Mouse (Mus musculus) cerebellum, adult 2 months (tissue): ENCODE measurements around the gene Exoc5. TPM values are rescaled to one million over a fixed set of nuclear protein-coding genes. Genes with fewer than 3 reads are reported as not detected.
"Not testable (repeated sequence)": the region's sequence is repeated elsewhere in the genome, so short reads cannot be mapped to it uniquely, and the experiment has no call there.

Source experiments
- DNase-seq, 2 experiments: peaks; one replicate each; pipeline ENCODE4 v3.0.0; 2021
- H3K27ac ChIP-seq: fragments of 200-500 bp; 2 replicates; pipeline ENCODE4 v1.5.1; 2012; ENCODE audit warnings: low read length, control low read depth, inconsistent platforms; ENCODE audit not compliant: insufficient read depth
- H3K27me3 ChIP-seq: fragments of 200-500 bp; 2 replicates; pipeline ENCODE4 v1.6.1; 2012; ENCODE audit warnings: inconsistent platforms, mild to moderate bottlenecking, low read length, moderate library complexity; ENCODE audit not compliant: control insufficient read depth, insufficient read depth
- H3K4me1 ChIP-seq: fragments of 200-500 bp; 2 replicates; pipeline ENCODE4 v1.6.1; 2011; ENCODE audit warnings: low read length; ENCODE audit not compliant: control insufficient read depth, insufficient read depth
- H3K4me3 ChIP-seq: fragments of 200-500 bp; replicated peaks from 2 replicates; pipeline ENCODE3; 2011; ENCODE audit warnings: mild to moderate bottlenecking, low read depth, low read length, control low read depth; ENCODE audit not compliant: insufficient read depth
- CTCF ChIP-seq: fragments of 200-500 bp; IDR thresholded peaks from 2 replicates; pipeline ENCODE4 v1.5.1; 2011; ENCODE audit warnings: low read depth, mild to moderate bottlenecking, control low read depth, low read length, moderate library complexity, borderline replicate concordance; ENCODE audit not compliant: insufficient read depth
- POLR2A ChIP-seq: fragments of 200-500 bp; IDR thresholded peaks from 2 replicates; pipeline ENCODE4 v1.6.1; 2011; ENCODE audit warnings: low read length, control low read depth, borderline replicate concordance; ENCODE audit not compliant: insufficient read depth
- WGBS: fragments of 180-500 bp; shearing (Covaris S2); methylation state at CpG from one replicate; pipeline ENCODE4 v1.1.7; 2018; 5-methylcytosine and 5-hydroxymethylcytosine counted together
- polyA plus RNA-seq: library from polyadenylated mRNA; depleted of rRNA; stranded (reverse); fragments of >200 nt; gene quantifications from 2 replicates; pipeline ENCODE4 v1.2.3, GENCODE M21; 2012; rRNA removed

Gene Exoc5
- polyA plus RNA-seq = 27.1 and 27.7 TPM in 2 replicates

GRCm38 (mm10) chr14:49066274-49066823 lies at the start of gene Exoc5:
Exoc5 (minus strand) TSS chr14:49066653.
- under 1% methylated on average over 53 of the region's 53 CpGs for WGBS
- no peaks in the 10 kb centered on the region for H3K27me3 ChIP-seq
- peak within 1 kb of the TSS; percentile 93 for H3K27ac ChIP-seq
- H3K4me1 ChIP-seq = no peaks in the 10 kb centered on the region; the same call in 1 of the 2 replicates
- H3K4me3 ChIP-seq = peak within 1 kb of the TSS; percentile 94
- TF ChIP-seq CTCF (no peak), POLR2A (peak; percentile 72)
- peak; percentile 96 to 97 for DNase-seq

GRCm38 (mm10) chr14:49091755-49092154 lies 25.3 kb upstream of the Exoc5 start:
- not testable (repeated sequence) for H3K4me3 ChIP-seq, H3K4me1 ChIP-seq, H3K27ac ChIP-seq, H3K27me3 ChIP-seq, DNase-seq
- 54% methylated on average over 1 of the region's 1 CpGs for WGBS

- no peak overlapping the region for H3K4me3 ChIP-seq
- H3K4me1 ChIP-seq = no peaks in the 10 kb centered on the region
- no peak for TF ChIP-seq POLR2A
- TF ChIP-seq CTCF = no peak
- no peak for DNase-seq
- H3K27ac ChIP-seq = no peak overlapping the region
- H3K27me3 ChIP-seq = no peaks in the 10 kb centered on the region
- WGBS = 91% methylated on average over 4 of the region's 4 CpGs
Measured at GRCm38 (mm10) chr14:49091277-49091676, 24.8 kb upstream of the Exoc5 start.

GRCm38 (mm10) chr14:49090102-49090501 lies 23.6 kb upstream of the Exoc5 start:
- no peaks in the 10 kb centered on the region for H3K27me3 ChIP-seq
- TF ChIP-seq CTCF (no peak), POLR2A (no peak)
- no peak overlapping the region for H3K27ac ChIP-seq
- no peak overlapping the region for H3K4me3 ChIP-seq
- WGBS = 68% methylated on average over 5 of the region's 5 CpGs
- H3K4me1 ChIP-seq = no peaks in the 10 kb centered on the region
- DNase-seq = no peak

GRCm38 (mm10) chr14:49089461-49090058 lies 23.1 kb upstream of the Exoc5 start:
- TF ChIP-seq POLR2A (no peak), CTCF (no peak)
- no peak for DNase-seq
- H3K4me3 ChIP-seq = no peak overlapping the region
- no peaks in the 10 kb centered on the region for H3K4me1 ChIP-seq
- 34% methylated on average over 6 of the region's 6 CpGs for WGBS
- no peaks in the 10 kb centered on the region for H3K27me3 ChIP-seq
- no peak overlapping the region for H3K27ac ChIP-seq

- H3K27ac ChIP-seq = no peak overlapping the region
- no peaks in the 10 kb centered on the region for H3K4me1 ChIP-seq
- TF ChIP-seq CTCF (no peak), POLR2A (no peak)
- H3K27me3 ChIP-seq = no peaks in the 10 kb centered on the region
- no peak for DNase-seq
- 58% methylated on average over 14 of the region's 14 CpGs for WGBS
- no peak overlapping the region for H3K4me3 ChIP-seq
Measured at GRCm38 (mm10) chr14:49088155-49089048, 21.9 kb upstream of the Exoc5 start.

- H3K4me1 ChIP-seq = no peaks in the 10 kb centered on the region
- no peaks in the 10 kb centered on the region for H3K27me3 ChIP-seq
- no peak overlapping the region for H3K27ac ChIP-seq
- WGBS = 90% methylated on average over 4 of the region's 4 CpGs
- no peak for DNase-seq
- no peak for TF ChIP-seq POLR2A
- TF ChIP-seq CTCF = no peak
- no peak overlapping the region for H3K4me3 ChIP-seq
Measured at GRCm38 (mm10) chr14:49086522-49086921, 20.1 kb upstream of the Exoc5 start.
